Mouse (Mus musculus) heart, adult 8-10 months (tissue): Measurements from ENCODE around the gene Bmpr1a. TPM values are rescaled to one million over a fixed set of nuclear protein-coding genes. Genes with fewer than 3 reads are reported as not detected.

ENCODE experiments used
- DNase-seq: peaks from one replicate; pipeline ENCODE4 v3.0.0; 2022; ENCODE audit warnings: low spot score
- total RNA-seq, 4 experiments: library from RNA; stranded (reverse); gene quantifications; 2 replicates each; pipeline ENCODE4 v1.2.4; 2022

Bmpr1a gene
- total RNA-seq, result 10 to 100 TPM; 55.7 to 68.2 (median 59.4) TPM

DNA sequence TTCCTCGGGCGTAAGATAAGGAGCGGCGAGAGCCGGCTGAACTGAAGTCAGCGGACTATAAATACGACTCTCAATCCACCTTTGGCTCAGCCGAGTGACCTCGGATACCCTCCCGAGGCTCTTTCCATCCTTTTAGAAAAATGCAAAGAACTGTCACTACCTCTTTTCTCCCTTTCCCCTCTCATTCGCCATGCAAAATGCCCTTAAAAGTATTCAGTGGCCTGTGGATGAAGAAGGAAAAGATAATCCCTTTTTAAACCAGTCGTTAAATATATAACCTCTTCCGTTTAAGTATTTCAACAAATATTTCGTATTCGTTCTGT is at the start of gene Bmpr1a:
Gene Bmpr1a, minus strand, starts transcription at position 17 of the 323 bp plus-strand sequence.
- DNase-seq, result no peak

DNA sequence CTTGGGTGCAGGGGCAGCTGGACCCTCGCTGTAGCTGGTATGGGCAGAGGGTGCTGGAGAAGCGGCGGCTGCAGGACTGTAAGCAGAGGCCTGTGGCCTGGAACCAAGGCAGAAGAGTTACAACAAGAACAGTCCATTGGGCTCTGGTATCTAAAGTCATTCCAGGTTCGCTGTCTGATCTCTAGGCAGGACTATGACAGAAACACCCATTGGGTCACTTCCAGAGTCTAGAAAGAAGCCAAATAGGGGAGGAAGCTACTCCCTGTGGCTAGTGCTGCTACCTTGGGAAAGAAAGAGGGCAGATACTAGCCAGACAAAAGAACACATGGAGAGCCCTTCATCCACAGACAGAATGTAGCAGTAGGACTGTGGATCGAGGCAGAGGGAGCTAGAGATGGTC is 49.1 kb upstream of the Bmpr1a start:
- no peak for DNase-seq

DNA sequence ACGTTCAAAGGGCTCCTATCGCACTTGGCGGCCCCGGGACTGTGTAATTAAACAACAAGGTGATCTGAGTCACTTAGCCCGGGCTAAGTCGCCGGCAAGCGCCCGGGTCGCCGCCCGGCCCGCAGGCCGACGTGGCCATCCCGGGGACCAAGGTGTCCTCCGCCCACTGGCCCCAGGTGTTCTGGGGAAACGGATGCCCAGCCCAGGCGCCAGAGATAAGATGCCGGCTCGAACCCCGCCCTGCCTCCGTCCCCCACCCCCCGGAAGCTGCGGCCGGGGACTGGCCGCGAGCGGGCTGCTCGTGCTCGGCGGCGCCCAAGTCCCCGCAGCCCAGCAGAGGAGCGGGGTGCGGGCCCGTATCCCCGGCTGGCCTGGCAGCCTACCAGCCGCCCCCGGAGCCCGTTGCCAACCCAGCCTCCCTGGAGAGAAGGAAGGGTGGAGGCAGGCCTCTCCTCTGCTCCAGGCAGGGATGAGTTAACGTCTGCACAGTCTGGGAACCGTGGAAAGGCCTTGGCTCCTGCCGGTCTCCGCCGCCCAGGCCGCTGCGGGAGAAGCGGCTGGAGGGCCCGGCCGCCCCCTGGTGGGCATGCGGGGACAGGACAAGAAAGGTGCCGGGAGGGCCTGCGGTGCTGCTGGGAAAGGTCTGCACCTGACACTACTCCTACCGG is 46.0 kb upstream of the Bmpr1a start:
- peak; percentile 74 for DNase-seq

DNA sequence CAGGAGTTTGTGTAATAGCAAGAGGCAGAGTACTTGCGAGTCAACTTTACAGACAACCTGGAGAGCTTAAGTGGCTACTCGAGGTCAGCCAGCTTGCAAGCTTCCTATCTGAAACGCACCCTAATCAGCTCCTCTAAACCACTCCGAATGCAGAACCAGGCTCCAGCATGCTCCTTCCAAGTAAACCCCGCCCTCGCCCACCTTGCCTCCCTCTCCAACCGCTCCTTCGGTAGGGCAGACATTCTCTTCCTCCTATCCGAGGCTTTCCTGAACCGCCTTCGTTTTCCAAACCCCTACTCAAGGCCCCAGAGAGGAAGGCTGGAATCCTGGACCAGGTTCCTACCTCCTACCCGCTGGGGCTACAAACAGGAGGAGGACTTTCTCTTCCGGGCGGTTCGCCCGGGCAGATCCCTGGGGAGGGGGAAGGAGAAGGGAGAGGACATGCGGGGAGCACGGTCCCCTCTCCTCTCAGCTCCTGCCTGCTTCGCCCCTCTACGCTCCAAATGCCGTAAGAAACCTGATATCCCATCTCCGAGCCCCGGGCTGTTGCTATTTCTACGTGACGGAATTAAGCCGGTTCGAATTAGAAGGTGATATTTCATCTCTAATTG is 45.4 kb upstream of the Bmpr1a start:
- peak; percentile 47 for DNase-seq

DNA sequence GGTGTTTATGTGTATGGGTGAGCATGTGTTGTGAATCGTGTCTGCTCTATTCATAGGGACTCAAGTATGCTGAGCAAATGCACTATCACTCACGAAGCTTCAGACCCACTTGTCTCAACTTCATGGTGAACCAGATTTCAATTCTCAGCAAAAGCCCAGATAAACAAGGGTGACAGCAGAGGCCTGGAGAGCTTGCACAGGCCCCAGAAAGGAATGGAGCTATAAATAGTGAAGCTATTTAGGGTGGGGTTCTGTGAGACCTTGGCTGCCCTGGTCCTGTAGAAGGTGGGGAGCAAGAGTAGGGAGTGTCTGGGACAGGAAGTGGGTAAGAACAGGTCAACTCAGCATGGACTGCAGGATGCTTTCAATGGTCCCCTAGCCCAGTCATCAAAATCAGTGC is 41.4 kb upstream of the Bmpr1a start:
- no peak for DNase-seq

DNA sequence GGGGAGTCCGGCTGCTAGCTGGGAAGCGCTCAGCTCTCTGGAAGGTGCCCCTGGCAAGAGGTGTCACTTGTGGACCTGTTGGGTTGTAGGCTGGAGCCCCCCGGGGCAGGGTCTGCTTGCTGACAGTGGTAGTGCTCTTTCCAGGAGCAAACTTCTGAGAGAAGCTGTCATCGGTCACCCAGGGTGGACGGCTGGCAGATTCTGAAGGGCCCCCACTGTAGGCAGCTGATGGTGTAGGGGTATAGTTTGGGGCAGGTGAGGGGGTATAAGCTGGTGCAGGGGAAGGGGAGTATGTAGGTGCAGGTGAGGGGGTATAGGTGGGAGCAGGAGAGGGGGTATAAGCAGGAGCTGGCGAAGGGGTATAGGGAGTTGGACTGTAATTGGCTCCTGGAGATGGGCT is 40.9 kb upstream of the Bmpr1a start:
- no peak for DNase-seq

DNA sequence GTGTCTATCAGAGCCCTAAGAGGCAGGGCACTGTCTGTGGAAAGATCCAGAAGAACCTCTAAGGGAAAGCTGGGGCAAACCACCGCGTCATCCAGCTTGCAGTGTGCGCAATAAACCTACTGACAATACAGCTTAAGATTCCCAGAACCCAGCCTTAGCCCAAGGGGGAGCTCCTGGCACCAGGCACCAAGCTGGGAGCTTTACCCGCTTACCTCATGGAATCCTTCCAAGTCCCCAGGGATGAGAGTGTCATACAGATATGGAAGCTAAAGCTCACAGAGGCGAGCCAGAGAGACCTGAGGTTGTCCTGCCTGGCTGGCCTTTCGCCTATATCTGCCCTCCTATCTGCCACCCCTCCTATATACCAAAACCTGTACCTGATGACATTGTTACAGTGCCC is 40.5 kb upstream of the Bmpr1a start:
- no peak for DNase-seq

DNA sequence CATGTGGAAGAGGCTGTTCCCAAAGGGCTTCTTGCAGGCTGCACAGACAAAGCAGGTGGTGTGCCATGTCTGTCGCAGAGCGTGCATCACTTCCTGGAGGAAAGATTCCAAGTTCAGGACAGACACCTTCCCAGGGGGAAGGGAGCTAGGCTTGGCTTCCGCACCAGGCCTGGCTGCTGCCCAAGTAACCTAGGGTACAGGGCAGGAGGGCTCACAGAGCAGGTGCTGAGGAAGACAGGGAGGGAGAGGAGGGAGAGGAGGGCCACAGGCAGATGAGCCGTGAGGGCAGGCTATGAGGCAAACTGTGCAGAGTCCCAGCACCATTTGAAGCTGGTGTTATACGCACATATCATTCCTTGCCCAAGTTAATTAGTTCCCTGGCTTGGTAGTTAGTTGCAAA is 38.8 kb upstream of the Bmpr1a start:
- no peak for DNase-seq

DNA sequence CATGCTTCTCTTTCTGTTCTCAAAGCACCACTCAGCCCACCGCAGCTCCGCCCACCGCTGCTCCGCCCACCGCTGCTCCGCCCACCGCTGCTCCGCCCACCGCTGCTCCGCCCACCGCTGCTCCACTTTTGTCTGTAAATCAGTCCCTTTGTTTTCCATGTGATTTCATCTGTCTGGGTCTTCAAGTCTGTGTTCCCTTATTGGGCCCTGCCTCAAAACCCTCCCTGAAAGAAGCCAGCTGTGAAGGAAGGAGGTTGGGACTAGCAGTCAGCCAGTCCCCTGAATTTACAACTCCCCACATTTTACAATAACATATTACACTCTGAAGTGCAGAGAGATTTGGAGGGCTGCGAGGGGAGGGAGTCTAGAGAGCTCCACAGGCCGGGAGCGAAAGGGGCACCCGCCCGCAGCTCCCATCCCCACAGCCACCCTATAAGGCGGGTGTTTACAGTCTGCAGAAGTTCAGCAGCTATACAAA is 37.6 kb upstream of the Bmpr1a start:
- peak; percentile 62 for DNase-seq

DNA sequence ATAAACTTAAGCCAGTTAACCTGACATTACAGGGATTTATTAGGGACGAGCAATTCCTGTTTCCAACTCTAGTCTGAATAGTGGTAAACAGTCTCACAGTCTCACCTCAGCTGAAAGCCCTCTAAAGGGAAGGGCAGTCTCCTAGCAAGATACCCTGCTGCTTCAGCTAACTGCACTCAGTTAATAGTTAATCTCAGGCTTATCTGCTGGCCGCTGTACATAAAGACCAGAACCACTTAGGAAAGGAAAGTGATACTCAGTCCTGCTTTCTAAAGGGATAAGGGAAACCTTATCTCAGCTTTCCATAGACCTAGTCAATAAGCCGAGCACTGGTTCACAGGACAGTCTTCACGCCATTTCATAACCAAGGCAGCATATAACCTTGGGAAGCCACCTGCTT is 32.7 kb upstream of the Bmpr1a start:
- no peak for DNase-seq

DNA sequence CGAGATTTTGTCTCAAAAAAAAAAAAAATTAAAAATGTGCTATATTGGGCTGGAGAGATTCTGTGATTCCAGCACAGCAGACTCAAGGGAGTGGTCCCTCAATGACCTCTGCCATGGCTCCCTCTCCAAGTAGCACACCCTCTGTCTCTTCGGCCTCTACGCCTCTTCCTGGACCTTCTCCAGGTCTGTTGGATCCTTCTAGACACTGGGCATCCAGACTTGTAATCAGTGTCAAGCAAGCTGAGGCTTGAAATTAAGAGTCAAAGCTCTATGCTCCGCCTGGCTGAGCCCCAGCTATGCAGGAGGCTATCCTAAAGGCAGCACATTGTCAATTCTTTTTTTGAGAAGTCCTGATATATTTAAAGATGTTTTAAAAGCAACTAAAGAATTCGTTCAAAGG is 30.4 kb upstream of the Bmpr1a start:
- no peak for DNase-seq

DNA sequence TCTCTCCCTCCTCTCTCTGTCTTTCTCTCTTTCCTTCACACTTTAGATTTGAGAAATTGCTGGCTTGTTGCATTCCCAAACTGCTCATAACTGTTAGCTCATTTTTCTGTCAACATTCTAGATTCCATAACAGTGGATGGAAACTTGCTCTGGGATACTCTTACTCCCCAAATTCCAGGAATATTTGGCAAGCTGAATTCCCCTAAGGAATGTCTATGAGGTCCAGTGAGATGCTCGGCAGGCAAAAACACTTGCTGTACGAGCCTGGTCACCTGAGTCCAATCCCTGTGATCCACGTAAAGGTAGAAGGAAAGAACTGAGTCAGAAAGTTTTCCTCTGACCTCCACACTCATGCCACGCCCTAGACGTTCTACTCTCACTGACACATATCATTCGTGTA is 29.4 kb upstream of the Bmpr1a start:
- DNase-seq, result no peak

DNA sequence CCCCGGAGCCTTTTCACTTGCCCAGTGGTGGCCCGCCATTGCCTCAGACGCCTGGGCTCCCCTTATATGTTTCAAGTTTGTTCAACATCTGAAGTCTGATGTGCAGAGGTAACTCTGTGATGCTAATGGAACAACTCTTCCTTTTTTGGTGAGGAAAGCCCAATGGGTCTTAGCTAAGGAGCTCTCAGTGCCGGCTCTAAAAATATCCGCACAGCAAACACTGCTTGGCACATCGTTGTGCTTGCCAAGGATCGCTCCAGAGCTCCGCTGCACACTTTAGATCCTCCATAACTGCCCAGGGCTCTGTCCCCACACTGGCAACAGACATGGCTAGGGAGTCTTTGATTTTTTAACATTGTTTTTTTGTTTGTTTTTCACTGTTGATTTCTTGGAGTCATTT is 25.7 kb upstream of the Bmpr1a start:
- DNase-seq, result no peak

DNA sequence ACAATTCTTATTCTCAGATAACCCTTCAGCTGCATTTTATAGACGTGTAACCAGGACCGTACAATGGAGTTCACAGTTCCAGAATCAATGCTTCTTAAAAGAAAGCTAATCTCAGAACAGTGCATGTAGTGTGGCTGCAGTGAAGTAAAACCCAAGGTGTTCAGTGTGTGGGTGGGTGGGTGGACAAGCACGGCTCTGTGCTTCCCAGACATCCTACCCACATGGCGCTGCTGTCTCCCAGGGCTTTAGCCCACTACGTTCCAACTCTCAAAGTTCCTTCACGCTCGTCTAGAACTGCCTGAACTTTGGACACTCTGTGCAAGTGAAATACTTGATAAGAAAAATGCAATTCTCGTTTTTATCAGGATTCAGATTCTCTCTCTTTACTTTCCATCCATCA is 19.6 kb upstream of the Bmpr1a start, which contains the start of gene 9230112D13Rik:
Gene 9230112D13Rik, minus strand, starts transcription at position 101 of the 400 bp plus-strand sequence.
- DNase-seq, result no peak

DNA sequence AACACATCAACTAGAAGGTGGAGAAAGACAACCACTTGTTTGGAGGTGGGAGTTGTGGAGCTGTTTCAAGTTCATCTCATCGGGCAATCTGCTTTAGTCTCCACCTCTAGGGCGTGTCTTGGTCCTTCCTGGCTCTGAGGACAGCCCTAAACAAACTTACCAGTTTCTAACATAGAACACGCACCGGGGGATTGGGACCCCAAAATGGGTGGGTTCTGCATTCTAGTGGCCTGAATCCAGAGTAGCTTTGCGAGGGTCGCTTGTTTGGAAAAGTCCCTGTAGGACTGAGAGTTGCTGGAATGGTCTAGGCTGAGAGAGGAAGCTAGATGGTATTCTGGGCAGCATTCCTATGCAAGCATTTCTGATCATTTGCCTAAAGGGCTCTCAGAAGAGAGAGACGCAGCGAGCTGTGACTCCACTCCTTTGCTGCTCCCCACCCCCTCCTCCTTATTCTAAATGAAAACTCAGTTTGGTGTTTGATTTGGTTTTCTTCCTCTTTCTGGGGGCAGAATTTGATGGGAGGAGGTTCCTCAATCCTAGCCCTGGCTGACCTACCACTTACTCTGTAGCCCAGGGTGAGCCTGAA is 14.9 kb upstream of the Bmpr1a start:
- no peak for DNase-seq

DNA sequence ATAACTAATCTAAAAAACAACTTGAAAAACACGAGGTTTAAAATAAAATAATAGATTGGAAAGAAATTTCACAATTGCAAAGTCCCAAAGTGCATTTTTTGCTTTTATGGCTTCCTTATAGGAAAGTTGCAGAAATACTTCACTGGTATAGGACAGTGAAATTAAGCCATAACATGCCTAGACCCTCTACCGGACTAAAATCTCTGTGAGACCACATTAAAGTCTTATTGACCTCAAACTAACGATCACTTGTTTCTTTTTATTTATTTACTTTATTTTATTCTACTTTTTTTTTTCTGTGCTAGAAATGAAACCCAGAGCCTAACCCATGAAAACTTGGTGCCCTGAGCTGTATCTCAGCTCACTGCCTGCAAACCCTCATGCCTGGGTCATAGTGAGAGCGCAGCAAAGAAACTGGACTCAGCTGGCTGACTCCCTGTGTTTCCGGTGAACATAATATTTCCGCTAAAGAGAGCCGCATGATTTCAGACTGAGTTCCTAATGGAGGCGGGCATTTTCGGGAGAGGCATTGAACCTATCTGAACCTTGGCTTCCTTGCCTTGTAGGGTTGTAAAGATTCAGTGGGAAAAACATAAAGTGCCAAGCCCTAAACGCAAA is 13.9 kb upstream of the Bmpr1a start:
- DNase-seq, result no peak

DNA sequence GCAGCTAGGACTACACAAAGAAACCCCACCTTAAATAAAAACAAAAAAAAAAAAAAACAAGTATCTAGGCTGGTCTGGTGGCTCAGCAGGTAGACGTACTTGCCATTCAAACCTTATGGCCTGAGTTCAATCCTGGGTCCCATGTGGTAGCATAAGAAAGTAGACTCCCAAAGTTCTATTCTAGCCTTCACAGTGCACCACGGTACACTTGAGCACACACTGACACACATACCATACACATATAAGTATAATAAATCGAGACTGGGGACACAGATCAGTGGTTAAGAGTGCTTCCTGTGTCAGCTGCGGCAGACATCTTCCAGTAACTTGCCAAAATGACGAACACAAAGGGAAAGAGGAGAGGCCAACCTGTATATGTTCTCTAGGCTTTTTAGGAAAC is 12.7 kb upstream of the Bmpr1a start:
- DNase-seq, result no peak

DNA sequence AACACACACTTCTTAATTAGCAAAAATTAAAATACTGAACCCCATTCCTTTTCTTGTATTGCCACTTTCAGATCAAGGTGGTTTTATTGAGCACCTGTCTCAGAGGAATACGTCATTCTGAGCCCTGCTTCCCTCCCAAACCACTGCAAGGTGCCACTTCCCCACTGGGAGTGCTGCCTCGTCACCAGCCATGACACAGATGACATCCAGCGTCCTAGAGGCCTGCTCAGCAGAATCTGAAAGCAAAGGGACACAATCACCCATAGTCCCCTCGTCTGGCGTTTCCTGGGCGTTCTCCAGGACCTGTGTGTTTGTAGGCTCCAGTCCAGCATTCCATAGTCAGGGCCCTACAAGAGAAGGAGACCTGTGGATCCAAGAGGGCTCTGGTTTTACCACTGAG is 11.0 kb upstream of the Bmpr1a start:
- no peak for DNase-seq

DNA sequence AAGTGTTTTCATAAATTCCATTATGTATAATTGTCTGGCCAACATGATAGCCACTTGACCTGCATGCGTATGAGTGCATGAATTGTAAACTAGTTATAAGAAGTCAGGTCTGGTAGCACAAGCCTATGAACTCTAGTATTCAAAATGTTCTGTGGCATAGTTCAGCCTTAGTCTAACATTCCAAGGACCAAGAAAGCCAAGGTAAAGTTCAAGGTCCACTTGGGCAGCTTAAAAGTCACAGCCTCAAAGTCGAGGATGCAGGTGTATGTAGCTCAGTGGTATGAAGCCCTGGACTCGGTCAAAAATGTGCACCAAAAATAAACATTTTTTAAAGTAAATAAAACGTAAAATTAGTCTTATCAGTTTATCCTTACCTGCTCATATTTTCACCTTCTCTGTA is 9.5 kb upstream of the Bmpr1a start:
- DNase-seq, result no peak

DNA sequence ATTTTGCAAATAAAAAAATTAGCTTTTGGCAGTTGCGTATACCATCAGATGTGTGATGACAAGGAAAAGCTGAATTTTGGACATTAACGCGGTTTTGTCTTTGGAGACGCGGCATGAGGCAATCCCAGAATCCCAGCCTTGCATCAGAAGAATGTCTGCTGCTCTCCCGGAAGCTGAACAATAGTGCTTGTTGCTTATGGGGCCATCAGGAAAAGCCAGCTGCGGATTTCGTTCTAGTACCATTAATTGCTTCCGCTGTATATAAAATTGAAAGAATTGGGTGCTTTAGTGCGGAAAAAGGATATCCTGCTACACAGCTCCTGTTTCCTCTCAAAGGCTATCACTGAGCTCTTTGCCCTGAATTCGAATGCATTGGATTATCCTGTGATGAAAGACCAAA is 8.8 kb upstream of the Bmpr1a start:
- no peak for DNase-seq

DNA sequence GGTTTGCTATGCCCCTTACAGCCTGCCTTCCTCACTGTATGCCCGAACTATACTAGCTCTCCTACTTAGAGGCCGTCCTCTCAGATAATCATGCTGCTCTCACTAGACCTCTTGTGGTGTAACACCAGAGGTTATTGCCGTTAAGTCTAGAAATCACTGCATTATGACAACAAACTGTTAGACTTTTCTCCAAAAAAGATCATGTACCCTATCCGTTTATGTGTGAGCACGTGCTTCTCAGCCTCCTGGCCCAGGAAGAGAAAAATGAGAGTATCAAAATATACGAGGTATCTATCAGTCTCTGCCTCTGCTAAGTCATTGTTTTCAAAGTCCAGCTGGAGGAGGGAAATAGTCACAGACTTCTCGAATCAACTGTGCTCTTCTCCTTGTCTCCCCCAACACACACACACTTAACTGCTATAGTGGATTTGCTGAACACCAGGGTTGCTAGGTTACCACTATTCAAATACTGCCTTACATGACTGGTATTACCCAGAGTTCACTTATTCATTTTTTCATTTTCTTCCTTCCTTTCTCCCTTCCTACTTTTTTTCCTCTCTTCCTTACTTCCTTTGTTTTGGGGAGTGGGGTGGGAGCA is 5.8 kb upstream of the Bmpr1a start:
- DNase-seq, result no peak

DNA sequence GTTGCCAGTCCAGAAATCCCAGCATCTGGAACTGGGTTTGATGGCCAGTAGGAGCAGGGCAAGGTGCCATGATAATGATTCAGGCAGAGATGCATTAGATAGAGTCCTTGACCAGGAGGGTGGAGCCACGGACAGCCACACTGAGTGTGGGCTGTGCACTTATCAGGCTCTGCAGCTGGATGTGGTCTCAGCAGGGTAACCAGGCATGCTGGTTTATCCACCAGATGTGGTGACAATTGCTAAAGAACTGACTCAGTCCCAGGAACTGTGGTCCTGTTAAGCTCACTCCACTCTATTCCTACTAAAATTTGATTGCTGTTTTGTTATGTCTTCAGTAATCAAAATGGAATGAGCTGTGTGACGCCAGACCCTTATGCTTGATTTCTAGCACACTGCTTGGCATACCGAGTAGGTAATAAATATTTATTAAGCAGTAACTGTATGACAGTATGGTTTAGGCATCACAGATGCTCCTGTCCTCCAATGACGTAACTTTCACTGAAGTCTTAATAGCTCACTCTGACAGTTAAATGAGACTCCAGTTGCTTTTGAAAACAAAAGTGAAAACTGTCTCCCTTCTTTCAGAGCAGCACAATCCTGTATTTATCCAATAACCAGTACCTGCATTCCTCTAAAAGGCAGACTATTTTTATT is 5.2 kb upstream of the Bmpr1a start:
- DNase-seq, result no peak
